Mouse (Mus musculus) heart, embryonic 12.5 days (tissue): ENCODE data around the gene Abca5. TPM values are rescaled to one million over a fixed set of nuclear protein-coding genes. Genes with fewer than 3 reads are reported as not detected.

ENCODE experiments used
- ATAC-seq: fragments of 200-750 bp; cut with Nextera tagmentation; 2 replicates; pipeline ENCODE4 v1.8.0; 2017; ENCODE audit warnings: moderate TSS enrichment, moderate library complexity; ENCODE audit not compliant: insufficient number of reproducible peaks, low FRiP score
- H3K27ac ChIP-seq: fragments of 300-500 bp; sonication (generic); 2 replicates; pipeline ENCODE4 v1.5.1; 2016; ENCODE audit warnings: mild to moderate bottlenecking, moderate library complexity; ENCODE audit not compliant: poor library complexity, severe bottlenecking
- H3K27me3 ChIP-seq: fragments of 300-500 bp; sonication (generic); replicated peaks from 2 replicates; pipeline ENCODE4 v1.6.1; 2016; ENCODE audit warnings: mild to moderate bottlenecking, moderate library complexity
- H3K36me3 ChIP-seq: fragments of 300-500 bp; sonication (generic); 2 replicates; pipeline ENCODE4 v1.6.1; 2016; ENCODE audit warnings: mild to moderate bottlenecking, moderate library complexity
- H3K4me1 ChIP-seq: fragments of 300-500 bp; sonication (generic); replicated peaks from 2 replicates; pipeline ENCODE4 v1.6.1; 2016; ENCODE audit warnings: mild to moderate bottlenecking
- H3K4me2 ChIP-seq: fragments of 300-500 bp; sonication (generic); 2 replicates; pipeline ENCODE4 v1.6.1; 2016; ENCODE audit warnings: mild to moderate bottlenecking, moderate library complexity
- H3K4me3 ChIP-seq: fragments of 300-500 bp; sonication (generic); 2 replicates; pipeline ENCODE4 v1.5.1; 2016; ENCODE audit warnings: mild to moderate bottlenecking
- H3K9ac ChIP-seq: fragments of 300-500 bp; sonication (generic); 2 replicates; pipeline ENCODE4 v1.6.1; 2016; ENCODE audit warnings: mild to moderate bottlenecking, moderate library complexity
- H3K9me3 ChIP-seq: fragments of 300-500 bp; sonication (generic); replicated peaks from 2 replicates; pipeline ENCODE4 v1.6.1; 2016; ENCODE audit warnings: mild to moderate bottlenecking, moderate library complexity
- WGBS: fragments of 180-500 bp; shearing (Covaris S2); methylation state at CpG from one replicate; pipeline ENCODE4 v1.1.7; 2016; 5-methylcytosine and 5-hydroxymethylcytosine counted together
- polyA plus RNA-seq: library from polyadenylated mRNA; unstranded; fragments of >200 nt; fragmentation: Nextera tagmentation; extraction: Ambion mirVana; gene quantifications from 2 replicates; pipeline ENCODE4 v1.2.1, GENCODE M21; 2016

The Abca5 gene
- polyA plus RNA-seq, 1 experiment from 2014 or later, result 2.6 TPM

DNA sequence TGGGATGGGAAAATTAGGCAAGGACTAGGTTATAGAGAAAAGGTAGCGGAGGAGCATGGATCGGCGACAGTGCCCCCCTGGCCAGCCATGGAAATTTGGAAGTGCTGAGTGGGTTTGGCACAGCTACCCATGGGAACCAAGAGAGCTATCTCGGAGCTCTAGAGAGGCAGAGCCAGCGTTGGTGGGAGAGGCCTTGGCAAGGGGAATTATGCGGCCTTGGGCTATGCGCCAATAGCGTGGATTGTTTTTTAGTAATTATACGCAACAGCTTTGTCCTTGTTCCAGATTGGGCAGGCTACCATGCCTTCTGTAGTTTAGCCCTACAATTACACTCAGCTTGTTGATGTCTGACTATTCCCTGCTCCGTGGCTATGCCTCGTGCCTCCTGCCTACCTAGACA is 70.8 kb downstream of the Abca5 start:
- Histone ChIP-seq H3K27me3 (no peaks in the 10 kb centered on the region), H3K9me3 (no peaks in the 10 kb centered on the region), H3K4me2 (no peak overlapping the region), H3K27ac (no peak overlapping the region), H3K4me3 (no peak overlapping the region), H3K9ac (no peak overlapping the region), H3K36me3 (no peaks in the 10 kb centered on the region), H3K4me1 (no peaks in the 10 kb centered on the region)
- ATAC-seq, result no peak
- 86% methylated on average over 11 of the region's 11 CpGs for WGBS

DNA sequence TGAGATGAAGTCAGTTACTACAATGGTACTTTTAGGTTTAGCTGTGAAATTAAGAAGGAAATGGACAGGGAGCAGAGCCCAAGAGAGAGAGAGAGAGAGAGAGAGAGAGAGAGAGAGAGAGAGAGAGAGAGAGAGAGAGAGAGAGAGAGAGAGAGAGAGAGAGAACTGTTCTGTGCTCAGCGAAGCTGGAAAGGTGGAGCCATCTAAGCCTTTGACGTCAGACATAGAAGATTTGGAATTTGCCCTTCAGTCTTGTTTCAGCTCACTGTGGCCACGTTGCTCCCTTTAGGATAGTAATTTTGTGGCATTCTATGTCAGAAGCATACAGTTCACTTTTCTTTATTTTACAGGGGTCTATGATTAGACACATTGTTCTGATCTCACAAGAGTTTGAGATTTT is 75.6 kb downstream of the Abca5 start:
- Histone ChIP-seq H3K4me2 (no peak overlapping the region), H3K27ac (no peak overlapping the region), H3K4me3 (no peak overlapping the region), H3K4me1 (no peaks in the 10 kb centered on the region), H3K9ac (no peak overlapping the region), H3K27me3 (no peaks in the 10 kb centered on the region), H3K9me3 (peaks cover 6% of the 10 kb centered on the region), H3K36me3 (no peaks in the 10 kb centered on the region)
- 62% methylated on average over 3 of the region's 3 CpGs for WGBS
- no peak for ATAC-seq

DNA sequence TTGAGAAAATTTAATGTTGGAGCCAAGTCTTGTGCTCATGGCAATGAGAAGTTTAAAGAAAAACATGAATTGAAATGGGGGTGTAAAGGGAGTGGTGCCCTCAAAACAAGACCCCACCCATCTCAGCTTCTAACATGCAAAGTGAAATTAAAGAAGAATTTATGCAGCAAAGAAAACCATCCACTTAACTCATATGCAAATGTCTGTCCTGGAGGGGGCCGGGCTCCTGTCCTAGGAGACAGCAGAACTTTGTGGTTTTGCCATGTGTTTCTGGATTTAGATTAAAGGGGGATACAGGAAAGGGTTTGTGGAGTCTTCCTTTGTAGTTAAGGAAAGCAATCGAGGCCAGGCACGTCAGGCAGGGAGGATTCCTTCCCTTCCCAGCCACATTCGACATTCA is 79.6 kb downstream of the Abca5 start:
- no peak overlapping the region for H3K9ac ChIP-seq
- no peak overlapping the region for H3K27ac ChIP-seq
- no peak for ATAC-seq
- no peaks in the 10 kb centered on the region for H3K4me1 ChIP-seq
- peaks cover 6% of the 10 kb centered on the region for H3K9me3 ChIP-seq
- no peaks in the 10 kb centered on the region for H3K27me3 ChIP-seq
- 55% methylated on average over 4 of the region's 4 CpGs for WGBS
- no peak overlapping the region for H3K4me3 ChIP-seq
- H3K36me3 ChIP-seq, result no peaks in the 10 kb centered on the region
- no peak overlapping the region for H3K4me2 ChIP-seq

DNA sequence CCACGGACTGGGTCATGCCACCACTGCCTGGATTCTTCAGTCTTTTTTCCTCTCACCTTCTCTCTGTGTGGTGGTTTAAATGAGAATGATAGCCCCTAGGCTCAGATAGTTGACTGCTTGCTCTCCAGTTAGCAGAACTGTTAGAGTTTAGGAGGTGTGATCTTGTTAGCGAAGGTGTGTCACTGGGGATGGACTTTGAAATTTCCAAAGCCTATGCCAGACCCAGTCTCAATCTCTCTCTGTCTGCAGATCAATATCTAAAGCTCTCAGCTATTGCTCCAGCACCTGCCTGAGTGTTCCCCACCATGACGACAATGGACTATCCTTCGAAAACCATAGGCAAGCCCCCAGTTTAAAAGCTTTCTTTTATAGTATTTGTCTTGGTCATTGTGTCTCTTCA is 80.5 kb downstream of the Abca5 start:
- H3K27me3 ChIP-seq, result no peaks in the 10 kb centered on the region
- H3K9ac ChIP-seq, result no peak overlapping the region
- H3K4me2 ChIP-seq, result no peak overlapping the region
- no peak for ATAC-seq
- no peaks in the 10 kb centered on the region for H3K4me1 ChIP-seq
- H3K27ac ChIP-seq, result no peak overlapping the region
- WGBS, result 85% methylated on average over 4 of the region's 4 CpGs
- H3K9me3 ChIP-seq, result peaks cover 6% of the 10 kb centered on the region
- no peak overlapping the region for H3K4me3 ChIP-seq
- no peaks in the 10 kb centered on the region for H3K36me3 ChIP-seq

DNA sequence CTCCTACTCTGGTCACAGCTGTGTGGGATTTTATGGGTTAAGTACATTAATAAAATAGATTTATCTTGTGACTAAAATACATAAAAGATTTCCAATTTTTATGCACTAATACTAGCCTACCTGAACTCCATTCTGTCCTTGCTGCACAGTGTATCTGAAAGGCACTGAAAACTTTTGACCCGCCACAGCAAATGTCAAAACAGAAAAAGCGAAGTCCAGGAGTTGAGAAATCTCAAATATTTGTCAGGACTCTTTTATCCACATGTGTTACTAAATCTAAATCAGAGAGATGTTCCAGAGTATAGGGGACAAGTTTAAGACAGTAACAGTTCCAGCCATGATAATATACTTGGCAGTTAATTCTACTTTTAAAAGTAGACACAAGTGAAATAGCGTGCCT is 85.3 kb downstream of the Abca5 start:
- no peak overlapping the region for H3K4me3 ChIP-seq
- no peak overlapping the region for H3K27ac ChIP-seq
- H3K4me1 ChIP-seq, result no peaks in the 10 kb centered on the region
- H3K27me3 ChIP-seq, result no peaks in the 10 kb centered on the region
- no peaks in the 10 kb centered on the region for H3K36me3 ChIP-seq
- 54% methylated on average over 3 of the region's 3 CpGs for WGBS
- H3K9me3 ChIP-seq, result no peaks in the 10 kb centered on the region
- no peak for ATAC-seq
- H3K4me2 ChIP-seq, result no peak overlapping the region
- H3K9ac ChIP-seq, result no peak overlapping the region

DNA sequence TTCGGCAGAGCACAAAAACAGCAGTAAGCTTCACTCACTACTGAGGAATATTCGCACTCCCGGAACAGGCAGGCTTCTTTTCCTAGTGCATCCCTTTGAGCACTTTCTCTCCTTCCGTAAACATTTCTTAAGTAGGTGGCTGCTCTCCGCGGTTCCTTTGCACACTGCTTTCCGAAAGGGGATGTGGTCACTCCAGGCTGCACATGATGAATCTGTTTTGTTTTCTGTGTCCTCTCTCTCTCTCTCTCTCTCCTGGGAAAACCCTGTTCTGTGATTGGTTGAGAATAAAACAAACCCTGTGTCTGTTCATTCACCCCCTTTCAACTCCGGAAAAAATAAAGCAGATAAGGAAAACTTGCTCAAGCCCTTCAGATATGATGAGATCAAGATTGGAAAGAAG is 86.0 kb downstream of the Abca5 start, which contains the start of gene Abca6:
Gene Abca6, minus strand, starts transcription at position 243 of the 400 bp plus-strand sequence.
- Histone ChIP-seq H3K4me1 (no peaks in the 10 kb centered on the region), H3K27me3 (no peaks in the 10 kb centered on the region), H3K9me3 (no peaks in the 10 kb centered on the region), H3K27ac (no peak within 1 kb of the TSS), H3K36me3 (no peaks in the 10 kb centered on the region), H3K4me2 (peak within 1 kb of the TSS; percentile 58), H3K9ac (no peak within 1 kb of the TSS), H3K4me3 (peak within 1 kb of the TSS; percentile 28)
- no peak for ATAC-seq
- 19% methylated on average over 8 of the region's 8 CpGs for WGBS

DNA sequence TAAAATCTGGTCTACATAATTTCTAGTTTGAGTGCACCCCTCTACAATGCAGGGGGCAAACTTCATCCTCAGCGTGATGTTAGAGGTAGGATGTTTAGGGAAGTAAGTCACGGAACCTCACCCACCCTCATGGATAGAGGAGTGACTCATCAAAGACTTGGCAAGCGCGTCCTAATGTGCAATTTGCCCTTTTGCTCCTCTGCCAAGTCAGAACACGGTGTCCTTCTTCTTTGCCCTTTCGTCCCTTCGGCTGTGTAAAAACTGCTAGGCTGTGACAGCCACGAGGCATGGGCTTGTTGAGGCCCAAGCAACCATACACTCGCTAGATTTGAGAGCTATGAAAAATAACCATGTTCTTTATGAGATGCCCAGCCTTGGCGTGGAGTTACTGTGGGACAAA is 92.8 kb downstream of the Abca5 start:
- ATAC-seq, result no peak
- H3K27me3 ChIP-seq, result no peaks in the 10 kb centered on the region
- 90% methylated on average over 10 of the region's 10 CpGs for WGBS
- H3K27ac ChIP-seq, result no peak overlapping the region
- no peak overlapping the region for H3K9ac ChIP-seq
- H3K4me2 ChIP-seq, result no peak overlapping the region
- H3K9me3 ChIP-seq, result peaks cover 2% of the 10 kb centered on the region
- no peaks in the 10 kb centered on the region for H3K36me3 ChIP-seq
- no peak overlapping the region for H3K4me3 ChIP-seq
- H3K4me1 ChIP-seq, result no peaks in the 10 kb centered on the region

DNA sequence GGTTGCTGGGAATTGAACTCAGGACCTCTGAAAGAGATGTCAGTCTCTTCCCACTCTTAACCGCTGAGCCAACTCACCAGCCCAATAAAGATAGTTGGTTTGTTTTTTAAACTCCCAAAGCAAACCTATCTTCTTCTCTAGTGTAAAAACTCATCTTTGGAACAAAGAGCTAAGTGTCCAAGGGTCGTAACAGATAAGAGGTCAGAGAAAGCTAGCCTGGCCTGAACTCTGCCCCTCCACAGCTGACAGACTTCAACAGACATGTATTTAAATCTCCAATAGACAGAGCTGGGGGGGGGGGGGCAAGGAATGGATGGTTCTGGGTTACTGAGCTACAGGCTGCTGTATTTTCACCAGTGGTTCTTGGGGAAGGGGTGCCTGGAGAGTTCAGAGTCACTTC is 100.0 kb downstream of the Abca5 start:
- H3K9me3 ChIP-seq, result peaks cover 5% of the 10 kb centered on the region
- ATAC-seq, result no peak
- H3K9ac ChIP-seq, result no peak overlapping the region
- WGBS, result 64% methylated on average over 2 of the region's 2 CpGs
- no peaks in the 10 kb centered on the region for H3K27me3 ChIP-seq
- no peak overlapping the region for H3K27ac ChIP-seq
- H3K4me1 ChIP-seq, result no peaks in the 10 kb centered on the region
- H3K4me3 ChIP-seq, result no peak overlapping the region
- H3K4me2 ChIP-seq, result no peak overlapping the region
- H3K36me3 ChIP-seq, result no peaks in the 10 kb centered on the region

DNA sequence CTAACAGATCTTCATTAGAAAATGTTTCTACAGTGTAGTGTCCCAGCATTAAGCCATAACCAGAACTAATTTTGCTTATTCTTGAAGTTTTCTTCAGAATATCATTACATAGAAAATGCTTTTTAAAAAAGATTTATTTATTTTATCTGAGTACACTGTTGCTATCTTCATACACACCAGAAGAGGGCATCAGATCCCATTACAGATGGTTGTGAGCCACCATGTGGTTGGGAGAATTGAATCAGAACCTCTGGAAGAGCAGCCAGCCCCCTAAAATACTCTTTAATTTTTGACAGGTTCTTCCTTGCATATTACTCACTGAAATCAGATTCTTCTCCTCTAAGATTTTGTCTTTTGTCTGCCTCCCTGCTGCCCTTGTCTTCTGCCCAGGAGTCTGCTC is 104.5 kb downstream of the Abca5 start:
- H3K36me3 ChIP-seq, result no peaks in the 10 kb centered on the region
- H3K4me2 ChIP-seq, result no peak overlapping the region
- H3K27me3 ChIP-seq, result no peaks in the 10 kb centered on the region
- H3K9ac ChIP-seq, result no peak overlapping the region
- H3K4me1 ChIP-seq, result no peaks in the 10 kb centered on the region
- no peak for ATAC-seq
- no peaks in the 10 kb centered on the region for H3K9me3 ChIP-seq
- H3K4me3 ChIP-seq, result no peak overlapping the region
- no peak overlapping the region for H3K27ac ChIP-seq

Other genes starting within 250 kb of the Abca5 start
- gene Abca8a, start 241.7 kb downstream of the Abca5 start, polyA plus RNA-seq, result 0.10 TPM in 2 replicates
- 1.7 TPM in 2 replicates for gene Abca9, start 169.5 kb downstream of the Abca5 start, polyA plus RNA-seq
- 0.54 and 0.64 TPM in 2 replicates for gene Abca6, start 85.9 kb downstream of the Abca5 start, polyA plus RNA-seq
- 13.7 and 17.4 TPM in 2 replicates for gene Map2k6, start 61.4 kb upstream of the Abca5 start, polyA plus RNA-seq